Mouse (Mus musculus) spleen, adult 18-20 months (tissue): ENCODE data around the gene Il13.

ENCODE experiments used
- DNase-seq, 2 experiments: peaks; one replicate each; pipeline ENCODE4 v3.0.0; 2022; ENCODE audit warnings: mixed read lengths in 2 of 2

The Il13 gene

DNA sequence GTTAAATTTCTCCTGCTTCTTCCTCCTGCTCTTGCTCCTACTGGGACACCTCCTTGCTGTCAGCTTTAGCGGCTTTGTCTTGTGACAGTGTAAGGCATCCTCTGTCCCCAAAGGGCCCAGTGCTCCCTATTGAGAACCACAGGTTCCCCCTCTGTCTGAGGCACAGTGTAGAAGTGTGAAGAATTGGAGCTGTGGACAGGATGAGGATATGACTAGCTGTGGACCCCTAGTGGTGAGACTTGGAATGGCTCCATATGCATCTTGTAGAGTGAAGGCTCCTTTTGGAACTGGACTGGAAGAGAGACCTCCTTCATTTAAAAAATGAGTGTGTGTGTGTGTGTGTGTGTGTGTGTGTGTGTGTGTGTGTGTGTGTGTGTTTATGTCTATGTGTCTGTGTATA, 6.6 kb downstream of the Il13 start:
- DNase-seq, result peak in 1 of 2 experiments; percentile 69

DNA sequence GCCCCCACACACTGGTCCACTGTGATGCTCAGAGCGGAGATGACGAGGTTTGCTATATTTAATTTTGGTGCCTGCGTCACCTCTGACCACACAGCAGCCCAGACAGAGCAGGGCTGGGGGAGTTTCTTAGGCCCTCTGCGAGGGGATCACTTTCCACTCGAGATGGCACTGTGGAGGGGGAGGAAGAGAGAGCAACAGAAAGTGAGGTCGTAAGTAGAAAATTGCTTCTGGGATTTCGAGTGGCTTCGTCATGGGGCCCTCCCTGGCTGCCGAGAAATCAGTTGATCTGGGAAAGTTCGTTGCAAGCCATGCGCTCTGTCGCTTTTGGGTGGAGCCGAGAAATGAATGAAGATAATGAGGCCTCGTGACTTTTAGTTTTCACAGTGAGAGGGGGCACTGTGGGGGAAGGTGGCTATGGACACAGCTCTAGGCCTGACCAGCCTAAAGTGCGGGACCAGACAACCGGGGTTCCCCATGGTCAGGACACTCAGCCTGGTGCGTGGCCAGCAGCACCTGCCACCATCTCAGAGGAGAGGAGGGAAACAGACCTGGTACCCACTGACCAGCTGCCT, 7.6 kb downstream of the Il13 start:
- DNase-seq, result no peak

DNA sequence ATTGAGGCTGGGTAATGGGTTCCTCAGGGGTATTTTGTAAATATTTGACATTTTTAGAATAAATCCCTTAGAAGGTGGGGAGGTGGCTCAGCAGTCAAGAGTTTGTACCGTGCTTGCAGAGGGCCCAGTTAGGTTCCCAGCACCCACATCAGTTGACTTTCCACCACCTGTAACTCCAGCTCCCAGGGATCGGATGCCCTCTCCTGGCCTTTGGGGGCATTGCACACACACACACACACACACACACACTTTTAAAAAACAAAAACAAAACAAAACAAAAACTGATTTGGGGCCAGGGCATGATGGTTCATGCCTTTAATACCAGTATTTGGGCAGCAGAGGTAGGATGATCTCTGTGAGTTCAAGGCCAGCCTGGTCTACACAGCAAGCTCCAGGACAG, 10.4 kb downstream of the Il13 start:
- DNase-seq, result no peak

DNA sequence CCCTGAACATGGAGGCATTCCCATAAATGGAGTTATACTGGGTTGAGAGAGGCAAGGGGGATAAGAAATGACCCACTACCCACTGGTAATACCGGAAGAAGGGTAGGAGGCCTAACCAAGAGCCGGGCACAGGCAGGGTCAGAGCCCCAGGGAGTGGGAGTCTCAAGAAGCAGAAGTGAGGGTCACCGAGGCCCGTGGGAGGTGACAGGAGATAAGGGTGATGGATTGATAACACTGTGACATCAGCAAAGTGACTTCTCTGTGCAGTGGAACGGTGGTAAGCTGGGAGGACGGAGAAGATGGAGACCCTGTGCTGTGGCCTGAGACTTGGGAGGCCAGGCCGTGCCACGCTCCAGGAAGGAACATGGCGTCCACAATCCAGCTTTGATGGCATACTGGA, 10.9 kb downstream of the Il13 start:
- no peak for DNase-seq

DNA sequence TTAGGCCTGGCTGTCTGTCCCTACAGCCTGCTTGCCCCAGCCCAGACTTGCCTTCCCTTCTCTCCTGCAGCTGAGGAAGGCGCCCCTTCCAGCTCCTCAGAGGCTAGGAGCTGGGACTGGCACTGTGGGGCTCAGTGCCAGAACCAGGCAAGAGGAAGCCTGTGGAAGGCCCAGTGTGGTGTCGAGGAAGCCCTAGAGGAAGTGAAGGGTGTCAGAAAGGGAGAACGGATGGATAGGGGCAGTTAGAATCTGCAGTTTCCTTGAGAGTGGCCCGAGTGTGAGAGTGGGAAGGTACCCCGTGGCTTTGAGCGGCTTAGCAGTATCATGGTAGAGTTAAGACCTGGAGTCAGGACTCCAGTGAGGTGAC, 12.1 kb downstream of the Il13 start:
- no peak for DNase-seq

DNA sequence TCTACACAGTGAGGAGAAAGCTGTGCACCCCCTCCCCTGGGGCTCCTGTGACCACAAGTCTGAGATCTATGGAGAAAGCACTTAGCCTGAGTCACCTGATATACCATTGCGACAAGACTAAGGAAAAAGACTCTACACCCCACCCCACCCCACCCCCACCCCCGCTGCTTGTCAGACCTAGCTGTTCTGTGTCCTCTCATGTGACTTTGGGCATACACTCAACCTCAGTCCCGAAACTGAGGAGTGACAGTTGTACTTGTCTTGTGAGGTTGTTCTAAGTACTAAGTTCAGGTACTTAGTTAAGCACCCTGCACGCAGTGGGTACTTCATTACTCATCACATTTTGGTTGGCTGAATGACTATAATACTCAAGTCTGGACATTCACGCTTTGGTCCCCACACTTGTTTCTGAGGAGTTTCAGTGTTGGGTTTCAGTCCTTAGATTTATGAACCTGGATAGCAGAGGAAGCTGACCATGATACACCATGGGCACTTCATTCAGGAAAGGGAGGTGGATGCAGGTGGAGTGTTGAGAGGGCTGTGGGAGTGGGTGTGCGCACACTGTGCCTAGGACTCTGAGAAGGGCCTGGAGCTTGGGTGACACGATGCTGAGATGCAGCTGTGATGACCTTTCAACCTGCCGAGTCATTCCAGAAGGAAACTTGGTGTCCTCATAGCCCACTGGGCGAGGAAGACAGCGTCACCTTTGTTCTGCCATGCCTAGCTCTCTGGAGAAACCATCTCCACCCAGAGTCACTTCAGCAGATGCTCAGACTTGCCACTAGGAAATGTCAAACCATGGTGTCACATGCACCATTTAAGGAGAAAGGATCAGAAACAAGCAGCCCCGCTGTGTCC, 12.7 kb downstream of the Il13 start:
- no peak for DNase-seq

DNA sequence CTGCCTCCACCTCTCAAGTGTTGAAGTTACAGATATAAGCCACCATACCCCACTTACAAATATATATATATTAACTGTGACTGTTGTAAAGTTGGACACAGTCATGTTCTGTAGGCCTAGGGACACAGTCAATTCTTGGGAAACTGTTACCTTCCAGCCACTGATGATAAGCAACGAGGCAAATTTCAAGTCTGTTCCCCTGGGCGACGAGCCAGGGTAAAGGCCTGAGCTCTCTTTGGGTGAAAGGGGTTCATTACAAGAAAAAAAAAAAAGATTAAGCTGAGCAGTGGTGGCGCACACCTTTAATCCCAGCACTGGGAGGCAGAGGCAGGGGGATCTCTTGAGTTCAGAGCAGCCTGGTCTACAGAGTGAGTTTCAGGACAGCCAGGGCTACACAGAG, 14.4 kb downstream of the Il13 start:
- DNase-seq, result no peak

DNA sequence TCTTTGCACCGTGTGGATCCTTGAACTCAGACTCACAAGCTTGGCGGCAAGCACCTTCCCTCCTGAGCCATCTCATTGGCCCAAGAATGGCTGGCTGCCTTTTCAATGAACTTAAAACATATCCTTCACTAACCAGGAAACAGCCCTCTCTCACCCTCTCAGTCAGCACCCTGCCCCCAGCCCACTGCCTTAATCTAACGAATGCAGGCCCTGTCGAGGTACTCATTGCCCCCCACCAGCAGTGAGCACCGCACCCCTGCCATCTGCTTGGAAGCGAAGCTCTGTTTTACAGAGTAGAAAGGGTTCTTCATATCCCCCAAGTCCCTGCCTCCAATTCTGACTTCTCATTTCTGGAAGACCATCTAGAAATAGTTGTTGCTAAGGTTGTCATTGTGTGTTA, 15.1 kb downstream of the Il13 start:
- no peak for DNase-seq

DNA sequence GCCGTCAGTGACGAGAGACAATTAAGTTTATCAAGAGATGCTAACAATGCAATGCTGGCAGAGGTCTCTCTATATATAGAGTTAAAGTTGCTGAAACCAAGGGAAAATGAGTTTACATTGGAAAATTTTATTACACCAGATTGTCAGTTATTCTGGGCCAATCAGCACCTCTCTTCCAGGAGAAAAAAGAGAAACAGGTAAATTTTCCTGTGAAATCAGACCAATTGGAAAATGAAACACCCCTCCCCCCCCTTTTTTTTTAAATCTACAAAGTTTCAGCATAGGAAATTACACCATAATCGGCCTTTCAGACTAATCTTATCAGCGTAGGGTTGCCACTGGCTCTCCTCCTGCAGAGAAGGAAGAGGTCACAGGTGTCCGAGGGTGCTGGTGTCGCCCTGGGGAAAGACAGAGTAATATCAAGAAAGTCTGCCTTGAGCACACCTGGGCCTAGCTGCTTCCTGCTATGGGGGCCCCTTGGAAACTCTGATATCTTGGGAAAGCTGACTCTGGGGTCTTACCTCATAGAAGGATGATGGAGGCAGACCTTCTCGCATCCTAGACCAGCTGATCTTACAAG, 15.8 kb downstream of the Il13 start, which contains the start of gene Il4:
Gene Il4 (minus strand): TSS at position 51 of the 580 bp plus-strand sequence.
- no peak for DNase-seq

DNA sequence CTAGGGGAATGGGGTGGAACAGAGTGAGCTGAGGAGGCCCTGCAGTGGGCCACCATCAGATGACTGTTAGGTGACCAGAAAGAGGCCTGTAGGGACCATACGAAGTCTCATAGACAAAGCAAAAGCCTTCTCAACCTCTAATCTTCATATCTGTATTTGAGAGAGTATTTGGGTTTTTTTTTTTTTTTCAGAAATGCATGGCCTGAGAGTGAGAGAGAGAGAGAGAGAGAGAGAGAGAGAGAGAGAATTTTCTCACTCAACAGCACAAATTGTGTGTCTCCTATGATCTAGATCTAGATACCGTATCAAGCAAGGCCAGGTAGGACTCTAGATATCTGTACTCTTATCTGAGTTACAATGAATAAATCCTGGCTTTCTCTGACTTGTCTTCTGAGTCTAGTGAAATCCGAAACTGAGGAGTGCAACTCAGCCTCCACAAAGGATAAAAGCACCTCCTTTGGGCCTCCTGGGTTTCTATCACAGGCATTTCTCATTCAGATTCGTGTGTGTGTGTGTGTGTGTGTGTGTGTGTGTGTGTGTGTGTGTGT, 16.9 kb downstream of the Il13 start:
- DNase-seq, result no peak

DNA sequence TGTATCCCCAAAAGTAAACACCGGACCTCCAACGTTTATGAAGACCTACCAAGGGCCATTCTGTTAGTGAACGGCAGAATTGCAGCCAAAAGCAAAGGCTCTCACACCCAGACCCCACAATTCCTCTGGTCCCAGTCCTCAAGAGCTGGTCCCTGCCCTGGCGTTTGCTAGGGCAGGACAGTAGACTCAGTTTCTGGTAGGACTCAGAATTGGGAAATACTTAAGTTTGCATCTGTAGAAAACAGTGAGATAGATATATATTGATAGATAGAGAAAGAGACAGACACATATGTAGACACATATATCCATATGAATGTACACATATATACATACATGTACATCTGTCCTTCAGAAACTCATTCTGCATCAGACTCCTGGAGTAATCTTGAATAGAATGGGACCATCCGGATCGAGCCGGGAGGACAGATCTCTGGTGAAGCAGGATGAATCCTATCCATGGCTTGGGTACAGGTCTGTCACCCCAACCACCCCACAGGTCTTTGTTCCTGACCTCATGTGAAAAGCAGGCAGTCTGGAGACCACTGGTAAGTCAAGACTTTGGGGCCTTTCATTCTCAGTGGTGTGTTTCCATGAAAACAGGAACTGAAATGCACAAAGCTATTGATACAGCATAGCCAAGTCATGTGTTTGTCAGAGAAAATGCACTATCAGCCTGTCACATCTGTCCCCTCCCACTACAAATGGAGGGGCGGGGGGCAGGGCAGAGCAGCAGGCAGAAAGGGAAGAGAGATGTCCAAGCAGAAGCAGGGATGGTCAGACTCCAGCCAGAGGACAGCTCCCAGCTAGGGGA, 17.5 kb downstream of the Il13 start:
- no peak for DNase-seq

DNA sequence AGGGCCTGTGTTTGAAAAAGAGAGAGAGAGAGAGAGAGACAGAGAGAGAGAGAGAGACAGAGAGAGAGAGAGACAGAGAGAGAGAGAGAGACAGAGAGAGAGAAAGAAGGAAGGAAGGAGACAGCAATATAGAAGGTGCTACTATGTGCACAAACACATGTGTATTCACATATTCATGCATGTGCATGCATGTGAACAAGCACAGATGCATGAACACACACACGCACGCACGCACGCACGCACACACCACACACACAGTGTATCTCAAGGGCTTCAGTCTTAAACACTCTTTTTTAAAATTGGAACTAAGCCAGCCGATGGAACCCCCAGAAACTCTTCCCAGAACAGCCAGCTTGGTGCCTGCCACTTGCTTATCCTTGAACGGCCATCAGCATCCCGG, 18.9 kb downstream of the Il13 start:
- no peak for DNase-seq

DNA sequence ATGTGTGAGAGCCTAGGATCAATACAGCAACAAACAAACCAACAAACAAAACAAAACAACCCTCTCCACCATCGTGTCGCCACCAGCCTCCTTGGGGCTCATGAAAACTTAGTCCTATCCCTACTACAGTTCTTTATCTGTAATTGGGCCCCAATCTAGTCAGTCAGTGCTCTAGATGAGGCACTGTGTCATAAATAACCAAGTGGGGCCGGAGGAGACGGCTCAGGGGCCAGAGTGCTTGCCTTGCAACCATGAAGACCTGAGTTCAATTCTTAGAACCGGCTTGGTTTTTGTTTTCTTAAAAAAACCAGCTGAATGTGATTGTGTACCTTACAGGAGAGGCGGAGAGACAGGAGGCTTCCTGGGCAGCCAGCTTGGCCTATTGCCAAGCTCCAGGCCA, 19.3 kb downstream of the Il13 start:
- DNase-seq, result no peak

DNA sequence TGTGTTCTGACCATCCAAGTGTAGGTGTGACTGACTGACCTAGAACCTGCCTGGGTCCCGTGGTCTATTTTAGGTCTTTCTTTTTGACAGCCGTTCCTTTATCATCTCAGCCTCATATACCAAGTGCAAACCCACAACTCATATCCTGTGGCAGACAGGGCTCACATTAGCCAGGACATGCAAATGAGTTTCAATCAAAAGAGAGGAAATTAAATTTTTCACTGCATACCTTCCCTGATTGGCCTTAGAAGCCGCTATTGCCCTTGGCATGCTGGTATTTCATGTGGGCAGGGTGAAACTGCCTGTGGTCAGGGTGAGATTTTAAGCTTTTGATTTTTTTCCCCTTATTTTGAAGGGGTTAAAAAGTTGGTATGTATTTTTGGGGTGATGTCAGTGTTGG, 24.8 kb downstream of the Il13 start:
- DNase-seq, result no peak

DNA sequence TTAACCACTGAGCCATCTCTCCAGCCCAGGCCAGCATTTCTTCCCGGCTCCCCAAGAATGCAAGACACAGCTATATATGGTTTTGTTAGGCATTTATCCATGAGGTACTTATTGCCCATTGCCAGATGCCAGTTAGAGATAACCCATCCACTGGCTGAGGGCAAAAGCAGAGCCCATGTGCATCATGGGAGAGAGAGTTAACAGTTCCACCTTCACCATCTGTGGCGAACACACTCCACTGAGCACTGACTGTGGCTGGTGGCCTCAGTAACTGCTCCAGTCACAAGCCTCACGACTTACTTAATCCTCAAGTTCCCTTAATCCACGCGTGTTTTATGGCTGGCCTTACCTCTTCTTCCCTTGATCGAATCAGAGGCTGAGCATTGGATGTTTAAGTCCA, 25.3 kb downstream of the Il13 start:
- no peak for DNase-seq

DNA sequence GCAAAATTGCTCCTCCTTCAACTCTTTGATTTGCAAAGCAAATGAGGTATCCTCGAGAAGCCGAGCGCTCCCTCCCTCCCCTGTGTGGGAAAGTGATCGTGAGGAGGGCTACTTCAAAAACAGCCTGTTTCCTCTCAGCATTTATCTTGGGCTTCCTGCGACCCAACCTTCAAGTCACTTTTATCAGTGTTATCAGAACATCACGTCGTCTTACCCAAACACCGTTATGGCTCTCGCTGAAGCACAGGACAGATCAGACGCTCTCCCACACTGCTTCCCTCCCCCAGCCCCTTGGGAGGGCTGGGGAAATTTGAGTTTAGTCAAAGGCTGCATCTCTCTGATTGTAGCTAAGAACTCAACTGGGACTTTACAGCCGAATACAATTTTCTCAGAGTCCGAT, 28.9 kb downstream of the Il13 start:
- DNase-seq, result no peak

DNA sequence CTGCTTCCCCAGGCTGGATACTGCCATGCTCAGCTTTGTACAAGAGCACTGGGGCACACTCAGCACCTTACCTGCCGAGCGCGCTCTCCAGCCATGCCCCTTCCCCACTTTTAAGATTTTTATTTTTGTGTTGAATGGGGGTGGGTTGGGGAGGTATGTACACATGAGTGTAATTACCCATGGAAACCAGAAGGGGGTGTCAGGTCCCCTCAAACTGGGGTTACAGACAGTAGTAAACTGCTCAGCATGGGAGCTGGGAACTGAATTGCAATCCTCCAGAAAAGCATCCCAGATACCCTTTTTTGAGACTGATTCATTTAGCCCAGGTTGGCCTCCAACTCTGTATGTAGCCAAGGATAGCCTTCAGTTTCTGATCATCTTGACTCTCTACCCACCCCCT, 29.5 kb downstream of the Il13 start:
- no peak for DNase-seq

DNA sequence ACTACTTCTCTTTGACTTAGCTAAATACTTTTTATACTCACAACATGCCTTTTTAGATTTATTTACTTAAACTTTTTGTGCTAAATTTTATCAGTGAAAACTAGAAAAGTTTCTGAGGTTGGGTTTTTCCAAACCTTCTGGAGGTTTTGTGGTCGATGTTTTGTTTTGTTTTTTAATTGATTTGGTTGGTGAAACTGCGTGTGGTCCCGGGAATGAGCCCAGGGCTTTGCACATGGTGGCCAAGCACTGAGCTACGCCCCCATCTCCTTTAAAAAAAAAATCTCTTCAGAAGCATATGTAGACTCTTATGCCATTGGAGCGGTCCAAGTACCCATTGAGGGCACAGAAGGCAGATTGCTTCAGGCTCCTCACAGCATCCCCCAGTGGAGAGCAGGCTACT, 43.4 kb downstream of the Il13 start:
- no peak for DNase-seq

DNA sequence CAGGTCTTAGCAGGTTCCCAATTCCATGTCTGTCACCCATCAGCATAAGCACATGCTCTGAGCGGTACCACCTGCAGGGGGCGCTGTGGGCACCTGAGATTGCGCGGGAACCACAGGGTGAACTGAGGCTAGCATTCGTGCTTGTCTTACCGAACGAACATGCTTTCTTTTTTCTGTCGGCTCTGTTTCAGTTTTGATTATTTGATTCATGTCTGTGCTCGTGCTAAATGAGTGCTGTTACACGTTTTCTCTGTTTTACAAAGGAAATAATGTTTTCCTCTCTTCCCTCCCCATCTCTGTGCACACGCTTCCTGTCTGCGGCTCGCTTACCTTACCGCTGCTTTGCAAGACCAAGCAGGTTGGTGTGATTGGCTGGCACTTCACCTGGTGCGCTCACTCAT, 44.1 kb downstream of the Il13 start:
- DNase-seq, result peak; percentile 27 to 71

DNA sequence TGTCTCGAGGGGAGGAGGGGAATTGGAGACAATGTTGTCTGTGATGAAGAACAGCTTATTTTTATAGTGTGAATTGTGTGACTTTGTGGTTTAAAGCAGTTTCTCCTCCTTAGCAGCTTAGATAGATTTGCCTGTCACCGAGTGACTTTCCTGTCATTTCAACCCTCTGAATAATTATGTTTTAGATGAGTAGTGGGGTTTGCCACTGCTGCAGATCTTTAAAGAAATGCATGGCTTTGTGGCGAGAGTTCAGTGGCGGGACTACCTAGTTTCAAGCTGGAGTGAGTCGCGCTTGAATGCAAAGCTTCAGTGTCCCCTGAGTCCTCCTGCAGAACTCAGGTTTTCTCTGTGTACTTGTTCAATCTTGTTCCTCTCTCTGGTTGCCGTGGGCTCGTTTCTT, 46.2 kb downstream of the Il13 start:
- DNase-seq, result no peak

DNA sequence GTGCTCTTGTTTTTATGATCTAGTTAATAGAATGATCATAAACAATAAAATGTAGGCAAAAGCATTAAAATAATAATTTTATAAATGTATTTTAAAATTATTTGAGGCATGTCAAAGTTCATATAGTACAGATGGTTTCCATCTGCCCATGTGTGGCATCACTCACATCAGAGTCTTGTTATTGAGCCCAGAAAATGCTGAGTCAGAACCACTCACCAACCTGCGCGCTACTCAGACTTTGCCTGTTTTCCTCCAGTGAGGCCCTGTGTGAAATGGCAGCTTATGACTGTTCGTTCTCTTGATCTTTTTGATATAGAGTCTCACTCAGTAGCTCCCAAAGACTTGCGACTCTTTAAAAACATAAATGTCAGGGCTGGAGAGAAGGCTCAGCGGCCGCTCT, 49.0 kb downstream of the Il13 start:
- DNase-seq, result no peak

DNA sequence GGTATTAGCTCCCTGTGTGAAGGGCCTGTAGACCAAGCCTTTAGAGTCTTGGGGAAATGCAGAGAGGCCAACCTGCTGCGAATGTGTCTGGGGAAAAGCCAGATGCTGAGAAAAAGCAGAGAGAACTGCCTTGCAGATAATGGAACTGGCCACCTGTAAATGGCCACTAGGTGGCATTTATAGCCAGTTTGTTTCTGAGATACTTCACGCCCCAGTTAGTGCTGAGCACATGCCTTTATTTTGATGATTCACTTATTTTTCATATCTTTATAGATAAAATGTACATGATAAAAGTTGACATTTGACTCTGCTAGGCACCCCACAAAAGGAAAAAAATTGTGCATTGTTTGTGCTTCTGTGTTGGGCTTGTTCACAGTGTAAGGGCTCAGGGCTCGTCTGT, 49.7 kb downstream of the Il13 start:
- DNase-seq, result no peak

DNA sequence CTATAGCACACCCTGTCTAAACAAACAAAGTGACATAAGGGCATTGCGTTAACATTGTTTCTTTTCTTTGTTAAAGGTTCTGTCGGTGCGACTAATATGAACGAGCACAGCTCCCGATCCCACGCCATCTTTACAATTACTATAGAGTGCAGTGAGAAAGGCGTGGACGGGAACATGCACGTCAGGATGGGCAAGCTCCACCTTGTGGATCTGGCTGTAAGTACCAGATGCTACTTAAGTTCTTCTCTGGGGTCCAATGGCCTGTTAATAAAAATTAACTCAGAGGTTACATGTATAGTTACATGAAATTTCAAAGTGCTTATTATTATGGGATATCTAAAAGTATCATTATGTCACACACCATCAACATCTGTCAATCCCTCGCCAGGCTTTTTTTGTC, 51.4 kb downstream of the Il13 start:
- DNase-seq, result no peak
